Mouse (Mus musculus) midbrain, embryonic 10.5 days (tissue): ENCODE results near the gene Oog4. TPM values are rescaled to one million over a fixed set of nuclear protein-coding genes. Genes with fewer than 3 reads are reported as not detected.
"Not testable (repeated sequence)": the region's sequence is repeated elsewhere in the genome, so short reads cannot be mapped to it uniquely, and the experiment has no call there.

Experiments used
- DNase-seq: peaks from one replicate; pipeline ENCODE4 v3.0.0-alpha.2; 2017; ENCODE audit warnings: low spot score
- H3K27ac ChIP-seq: fragments of 300-500 bp; sonication (generic); replicated peaks from 2 replicates; pipeline ENCODE4 v1.5.1; 2016; ENCODE audit warnings: mild to moderate bottlenecking
- H3K27me3 ChIP-seq: fragments of 300-500 bp; sonication (generic); 2 replicates; pipeline ENCODE4 v1.6.1; 2016; ENCODE audit warnings: low read depth, mild to moderate bottlenecking; ENCODE audit not compliant: poor library complexity, severe bottlenecking
- H3K36me3 ChIP-seq: fragments of 300-500 bp; sonication (generic); 2 replicates; pipeline ENCODE4 v1.6.1; 2016; ENCODE audit warnings: mild to moderate bottlenecking, moderate library complexity
- H3K4me1 ChIP-seq: fragments of 300-500 bp; sonication (generic); 2 replicates; pipeline ENCODE4 v1.6.1; 2016
- H3K4me3 ChIP-seq: fragments of 300-500 bp; sonication (generic); 2 replicates; pipeline ENCODE4 v1.5.1; 2016; ENCODE audit warnings: mild to moderate bottlenecking, moderate library complexity
- H3K9me3 ChIP-seq: fragments of 300-500 bp; sonication (generic); replicated peaks from 2 replicates; pipeline ENCODE4 v1.6.1; 2016; ENCODE audit warnings: mild to moderate bottlenecking
- WGBS: fragments of 180-500 bp; shearing (Covaris S2); methylation state at CpG from one replicate; pipeline ENCODE4 v1.1.7; 2016; 5-methylcytosine and 5-hydroxymethylcytosine counted together
- polyA plus RNA-seq: library from polyadenylated mRNA; unstranded; fragments of >200 nt; fragmentation: Nextera tagmentation; extraction: Ambion mirVana; gene quantifications from 2 replicates; pipeline ENCODE4 v1.2.1, GENCODE M21; 2016

Oog4 gene
- not detected in 2 replicates for polyA plus RNA-seq

GRCm38 (mm10) chr4:143450224-143450623 is at the start of gene Oog4:
Gene Oog4, minus strand, starts transcription at chr4:143450324.
- no peak for DNase-seq
- Histone ChIP-seq H3K9me3 (0 out of 2 replicates have a peak, but pooled peaks cover 2% of the 10 kb centered on the region), H3K36me3 (no peaks in the 10 kb centered on the region), H3K27ac (no peak within 1 kb of the TSS), H3K4me3 (no peak within 1 kb of the TSS), H3K27me3 (no peaks in the 10 kb centered on the region), H3K4me1 (no peaks in the 10 kb centered on the region)
- 85% methylated on average over 3 of the region's 3 CpGs for WGBS

DNA sequence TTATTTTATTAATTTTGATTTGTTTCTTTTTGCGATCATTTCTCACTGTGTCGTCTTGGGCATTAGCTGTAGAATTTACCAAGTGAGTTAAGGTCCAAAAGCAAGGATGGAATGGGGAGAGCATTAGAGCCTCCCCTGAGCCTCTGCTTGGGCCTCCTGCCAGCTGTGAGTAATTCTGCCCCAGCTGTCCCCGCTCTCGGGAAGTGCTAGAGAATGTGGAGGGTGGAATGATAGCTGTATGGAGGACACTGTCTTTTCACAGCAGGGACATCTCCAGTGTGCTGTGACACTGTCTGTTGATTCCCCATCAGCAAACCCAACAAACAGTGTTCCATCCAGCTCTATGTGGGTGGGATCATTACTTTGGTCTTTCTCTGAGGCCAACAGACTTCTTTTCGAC is 23.4 kb downstream of the Oog4 start:
- 76% methylated on average over 5 of the region's 5 CpGs for WGBS
- not testable (repeated sequence) for H3K9me3 ChIP-seq, H3K4me3 ChIP-seq, H3K27ac ChIP-seq, H3K27me3 ChIP-seq, H3K4me1 ChIP-seq, DNase-seq, H3K36me3 ChIP-seq

DNA sequence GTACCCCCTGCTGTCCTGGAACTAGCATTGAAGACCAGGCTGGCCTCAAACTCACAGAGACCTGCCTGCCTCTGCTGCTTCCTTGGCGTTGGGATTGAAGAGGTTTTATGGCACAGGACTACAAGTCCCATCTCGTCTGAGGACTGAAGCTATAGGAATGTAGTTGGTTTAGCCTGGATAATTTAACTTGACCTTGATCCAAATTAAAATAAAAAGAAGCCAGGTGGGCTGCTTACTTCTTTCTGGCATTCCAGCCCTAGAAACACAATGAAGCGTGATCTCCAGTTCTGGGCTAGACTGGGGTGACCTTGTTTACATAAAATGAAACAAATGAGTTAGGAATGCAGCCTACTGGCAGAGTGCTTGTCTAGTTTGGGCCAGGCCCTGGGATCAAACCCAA is 36.0 kb downstream of the Oog4 start:
- 90% methylated on average over 3 of the region's 3 CpGs for WGBS
- Histone ChIP-seq H3K27me3 (no peaks in the 10 kb centered on the region), H3K4me1 (peaks cover 8% of the 10 kb centered on the region), H3K9me3 (peaks cover 8% of the 10 kb centered on the region; the same call in 1 of the 2 replicates), H3K36me3 (peaks cover 52% of the 10 kb centered on the region), H3K27ac (no peak overlapping the region), H3K4me3 (no peak overlapping the region)
- no peak for DNase-seq

DNA sequence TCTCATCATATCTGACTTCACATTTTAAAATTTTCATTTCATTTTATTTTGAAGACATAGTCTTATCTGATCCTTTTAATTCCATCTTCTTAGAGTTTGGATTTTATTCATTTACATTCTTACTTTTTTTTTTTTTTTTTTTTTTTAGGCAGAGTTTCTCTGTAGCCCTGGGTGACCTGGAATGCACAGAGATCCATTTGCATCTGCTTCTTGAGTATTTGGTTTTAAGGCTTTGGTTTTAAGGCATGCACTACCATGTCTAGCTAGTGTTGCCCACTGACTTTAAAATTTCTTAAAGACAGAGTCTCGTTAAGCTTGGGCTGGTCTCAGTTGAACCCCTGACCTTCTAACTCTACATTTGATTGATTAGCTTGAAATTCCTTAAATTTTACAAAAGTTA is 36.5 kb downstream of the Oog4 start:
- Histone ChIP-seq H3K36me3 (peaks cover 47% of the 10 kb centered on the region), H3K4me3 (peak overlapping the region; percentile 66; the same call in 1 of the 2 replicates), H3K27me3 (no peaks in the 10 kb centered on the region), H3K27ac (no peak overlapping the region), H3K4me1 (peaks cover 8% of the 10 kb centered on the region), H3K9me3 (peaks cover 8% of the 10 kb centered on the region; the same call in 1 of the 2 replicates)
- DNase-seq = no peak
- WGBS = 90% methylated on average over 1 of the region's 1 CpGs

GRCm38 (mm10) chr4:143412219-143413092 is 37.7 kb downstream of the Oog4 start, which contains the start of gene Pramef8:
Gene Pramef8, plus strand, starts transcription at chr4:143412426.
- Histone ChIP-seq H3K27ac (peak within 1 kb of the TSS; percentile 88), H3K36me3 (peaks cover 36% of the 10 kb centered on the region), H3K27me3 (no peaks in the 10 kb centered on the region), H3K4me1 (peaks cover 8% of the 10 kb centered on the region), H3K4me3 (peak within 1 kb of the TSS; percentile 66), H3K9me3 (peaks cover 8% of the 10 kb centered on the region; the same call in 1 of the 2 replicates)
- DNase-seq = peak; percentile 90
- WGBS = under 1% methylated on average over 50 of the region's 50 CpGs

GRCm38 (mm10) chr4:143411566-143412218 is 38.4 kb downstream of the Oog4 start:
- WGBS = 70% methylated on average over 5 of the region's 5 CpGs
- Histone ChIP-seq H3K9me3 (peaks cover 8% of the 10 kb centered on the region; the same call in 1 of the 2 replicates), H3K4me3 (peak overlapping the region; percentile 66), H3K27ac (peak overlapping the region; percentile 88), H3K4me1 (peaks cover 8% of the 10 kb centered on the region), H3K27me3 (no peaks in the 10 kb centered on the region), H3K36me3 (peaks cover 28% of the 10 kb centered on the region)
- DNase-seq = no peak

DNA sequence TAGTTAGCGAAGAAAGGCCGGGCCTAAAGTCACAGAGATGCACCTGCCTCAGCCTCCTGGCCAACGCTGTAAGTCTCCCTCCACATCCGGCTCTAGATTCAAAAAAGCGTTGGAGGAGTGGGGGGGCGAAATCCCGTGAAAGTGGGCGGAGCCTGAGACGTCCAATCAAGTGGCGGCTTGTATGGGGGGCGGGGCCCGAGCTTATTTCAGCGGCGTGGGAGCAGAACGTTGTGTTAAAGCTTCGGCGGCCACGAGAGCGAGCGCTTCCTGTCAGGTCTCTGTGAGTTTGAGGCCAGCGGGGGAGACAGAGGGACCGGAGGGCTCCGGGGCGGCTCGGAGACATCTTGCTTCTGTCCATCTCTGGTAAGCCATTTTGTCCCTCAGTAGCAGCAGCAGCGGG is 55.9 kb downstream of the Oog4 start, which contains the start of gene Pramel1:
TSS of gene Pramel1 (plus strand) at position 248 of the 400 bp plus-strand sequence.
- Histone ChIP-seq H3K4me3 (no peak within 1 kb of the TSS), H3K27ac (no peak within 1 kb of the TSS), H3K4me1 (peaks cover 2% of the 10 kb centered on the region), H3K27me3 (no peaks in the 10 kb centered on the region), H3K9me3 (peaks cover 10% of the 10 kb centered on the region; the same call in 1 of the 2 replicates), H3K36me3 (no peaks in the 10 kb centered on the region)
- no peak for DNase-seq
- 80% methylated on average over 26 of the region's 26 CpGs for WGBS

- peaks cover 4% of the 10 kb centered on the region for H3K4me1 ChIP-seq
- 9% methylated on average over 39 of the region's 43 CpGs for WGBS
- H3K27me3 ChIP-seq = no peaks in the 10 kb centered on the region
- no peaks in the 10 kb centered on the region for H3K36me3 ChIP-seq
- peak overlapping the region; percentile 67 for H3K27ac ChIP-seq
- DNase-seq = peak; percentile 80
- peak overlapping the region; percentile 51 for H3K4me3 ChIP-seq
- peaks cover 8% of the 10 kb centered on the region; the same call in 1 of the 2 replicates for H3K9me3 ChIP-seq
Observed at GRCm38 (mm10) chr4:143388955-143389702, 61.0 kb downstream of the Oog4 start.

Other genes starting within 250 kb of the Oog4 start
- 14.2 and 16.6 TPM in 2 replicates for gene Prdm2, start 237.3 kb downstream of the Oog4 start, polyA plus RNA-seq
- gene Pdpn, start 150.8 kb downstream of the Oog4 start, polyA plus RNA-seq = 79.5 and 108 TPM in 2 replicates
- gene Lrrc38, start 100.6 kb downstream of the Oog4 start, polyA plus RNA-seq = 0.06 and 0.35 TPM in 2 replicates
- gene Pramel1, start 55.9 kb downstream of the Oog4 start, polyA plus RNA-seq = not detected in 2 replicates
- 19.5 and 23.8 TPM in 2 replicates for gene Pramef8, start 37.9 kb downstream of the Oog4 start, polyA plus RNA-seq
- not detected in 2 replicates for gene Gm13043, start 61.0 kb upstream of the Oog4 start, polyA plus RNA-seq
- not detected in 2 replicates for gene Gm13040, start 85.6 kb upstream of the Oog4 start, polyA plus RNA-seq
- not detected in 2 replicates for gene BC080695, start 101.4 kb upstream of the Oog4 start, polyA plus RNA-seq
- gene Gm13057, start 101.4 kb upstream of the Oog4 start, polyA plus RNA-seq = not detected in 2 replicates
- not detected in 2 replicates for gene Gm13083, start 164.7 kb upstream of the Oog4 start, polyA plus RNA-seq
- gene Gm13088, start 206.9 kb upstream of the Oog4 start, polyA plus RNA-seq = not detected in 2 replicates